Mouse (Mus musculus): ENCODE data around the gene Hecw2. TPM values are rescaled to one million over a fixed set of nuclear protein-coding genes. Genes with fewer than 3 reads are reported as not detected.

The Hecw2 gene
- 0.59 TPM for polyA plus RNA-seq (2017; shearing (Covaris generic))

GRCm38 (mm10) chr1:54194954-54195305, at the start of gene Hecw2:
TSS of gene Hecw2 (minus strand) at chr1:54195168.

GRCm38 (mm10) chr1:53784721-53785418, 410.1 kb downstream of the Hecw2 start, which contains the start of gene Stk17b:
TSS of gene Stk17b (minus strand) at chr1:53785224.

Other genes with a start within 250 kb of the Hecw2 start
- gene Ccdc150, start 55.5 kb upstream of the Hecw2 start, polyA plus RNA-seq (2017; shearing (Covaris generic)) = 0.30 TPM
- 14.1 TPM for gene Gtf3c3, start 243.8 kb upstream of the Hecw2 start, polyA plus RNA-seq (2017; shearing (Covaris generic))

Measured in effector memory CD4-positive, alpha-beta T cell, adult 7 months (primary cell).